Mouse (Mus musculus) cerebellum, postnatal 36 days (tissue): Measurements from ENCODE around the gene Col18a1.

Source experiments
- DNase-seq, 2 experiments: peaks; one replicate each; pipeline ENCODE4 v3.0.0; 2021 to 2022; ENCODE audit warnings: mixed read lengths in 2 of 2

Col18a1 gene

GRCm38 (mm10) chr10:77133951-77134806 is 32.2 kb downstream of the Col18a1 start:
- no peak for DNase-seq

- DNase-seq: no peak
Measured at GRCm38 (mm10) chr10:77132118-77132517, 34.2 kb downstream of the Col18a1 start.

GRCm38 (mm10) chr10:77131536-77131935 is 34.8 kb downstream of the Col18a1 start:
- DNase-seq: no peak

GRCm38 (mm10) chr10:77130561-77131240 is 35.6 kb downstream of the Col18a1 start:
- DNase-seq: peak; percentile 93 to 99

- DNase-seq: peak; percentile 36
Measured at GRCm38 (mm10) chr10:77129637-77130410, 36.5 kb downstream of the Col18a1 start.

- DNase-seq: no peak
Measured at GRCm38 (mm10) chr10:77127926-77128325, 38.4 kb downstream of the Col18a1 start.

- DNase-seq: no peak
Measured at GRCm38 (mm10) chr10:77126590-77126989, 39.8 kb downstream of the Col18a1 start.

GRCm38 (mm10) chr10:77125078-77125731 is 41.1 kb downstream of the Col18a1 start:
- no peak for DNase-seq

GRCm38 (mm10) chr10:77123953-77124352 is 42.4 kb downstream of the Col18a1 start:
- DNase-seq: no peak

GRCm38 (mm10) chr10:77121287-77122022 is 44.9 kb downstream of the Col18a1 start:
- DNase-seq: no peak

GRCm38 (mm10) chr10:77120501-77120900 is 45.8 kb downstream of the Col18a1 start:
- no peak for DNase-seq

- DNase-seq: no peak
Measured at GRCm38 (mm10) chr10:77119437-77119836, 46.9 kb downstream of the Col18a1 start.

- DNase-seq: peak; percentile 31 to 35
Measured at GRCm38 (mm10) chr10:77118361-77118760, 48.0 kb downstream of the Col18a1 start.

- DNase-seq: no peak
Measured at GRCm38 (mm10) chr10:77116537-77117455, 49.6 kb downstream of the Col18a1 start.

GRCm38 (mm10) chr10:77113489-77114240 is 52.7 kb downstream of the Col18a1 start:
- DNase-seq: no peak

- no peak for DNase-seq
Measured at GRCm38 (mm10) chr10:77111550-77112249, 54.6 kb downstream of the Col18a1 start.

- no peak for DNase-seq
Measured at GRCm38 (mm10) chr10:77110843-77111242, 55.5 kb downstream of the Col18a1 start.

- no peak for DNase-seq
Measured at GRCm38 (mm10) chr10:77110010-77110409, 56.3 kb downstream of the Col18a1 start.

GRCm38 (mm10) chr10:77108106-77108505 is 58.2 kb downstream of the Col18a1 start:
- no peak for DNase-seq
